Mouse (Mus musculus) limb, embryonic 11.5 days (tissue): ENCODE data around the gene Megf9. TPM values are rescaled to one million over a fixed set of nuclear protein-coding genes. Genes with fewer than 3 reads are reported as not detected.

Source experiments
- ATAC-seq: fragments of 200-750 bp; cut with Nextera tagmentation; 2 replicates; pipeline ENCODE4 v1.8.0; 2017; ENCODE audit warnings: low read depth; ENCODE audit not compliant: insufficient number of reproducible peaks, low FRiP score, low TSS enrichment
- DNase-seq: peaks from one replicate; pipeline ENCODE4 v3.0.0-alpha.2; 2015; ENCODE audit warnings: low spot score
- H3K27ac ChIP-seq: fragments of 300-500 bp; sonication (generic); replicated peaks from 2 replicates; pipeline ENCODE4 v1.5.1; 2014; ENCODE audit warnings: low read depth, mild to moderate bottlenecking, low read length
- H3K27me3 ChIP-seq: fragments of 300-500 bp; sonication (generic); 2 replicates; pipeline ENCODE4 v1.6.1; 2014; ENCODE audit warnings: mild to moderate bottlenecking, low read length, mixed read lengths; ENCODE audit not compliant: control insufficient read depth, insufficient read depth
- H3K36me3 ChIP-seq: fragments of 300-500 bp; sonication (generic); 2 replicates; pipeline ENCODE4 v1.6.1; 2014; ENCODE audit warnings: mild to moderate bottlenecking, low read length, moderate library complexity, mixed read lengths; ENCODE audit not compliant: control insufficient read depth, insufficient read depth
- H3K4me1 ChIP-seq: fragments of 300-500 bp; sonication (generic); 2 replicates; pipeline ENCODE4 v1.6.1; 2014; ENCODE audit warnings: low read length, mixed read lengths; ENCODE audit not compliant: control insufficient read depth, insufficient read depth
- H3K4me2 ChIP-seq: fragments of 300-500 bp; sonication (generic); 2 replicates; pipeline ENCODE4 v1.6.1; 2014; ENCODE audit warnings: low read depth, mild to moderate bottlenecking, moderate library complexity; ENCODE audit not compliant: severe bottlenecking
- H3K4me3 ChIP-seq: fragments of 300-500 bp; sonication (generic); 2 replicates; pipeline ENCODE4 v1.5.1; 2014; ENCODE audit warnings: low read depth, low read length
- H3K9ac ChIP-seq: fragments of 300-500 bp; sonication (generic); 2 replicates; pipeline ENCODE4 v1.6.1; 2014; ENCODE audit warnings: mild to moderate bottlenecking, low read length
- H3K9me3 ChIP-seq: fragments of 300-500 bp; sonication (generic); 2 replicates; pipeline ENCODE4 v1.6.1; 2016; ENCODE audit warnings: low read length; ENCODE audit not compliant: control insufficient read depth
- WGBS: fragments of 180-500 bp; shearing (Covaris S2); extraction: QIAGEN DNeasy Blood & Tissue Kit; methylation state at CpG from one replicate; pipeline ENCODE4 v1.1.7; 2014; 5-methylcytosine and 5-hydroxymethylcytosine counted together
- polyA plus RNA-seq: library from polyadenylated mRNA; unstranded; fragments of >200 nt; fragmentation: Nextera tagmentation; extraction: Ambion mirVana; gene quantifications from 2 replicates; pipeline ENCODE4 v1.2.1, GENCODE M21; 2014

Megf9 gene
- polyA plus RNA-seq, 1 experiment from 2014 or later: 11.6 TPM

- WGBS: 86% methylated on average over 1 of the region's 1 CpGs
- no peaks in the 10 kb centered on the region for H3K4me1 ChIP-seq
- DNase-seq (no peak), ATAC-seq (no peak)
- H3K36me3 ChIP-seq: no peaks in the 10 kb centered on the region
- H3K4me2 ChIP-seq: no peak overlapping the region
- no peaks in the 10 kb centered on the region for H3K27me3 ChIP-seq
- H3K9me3 ChIP-seq: no peaks in the 10 kb centered on the region
- no peak overlapping the region for H3K9ac ChIP-seq
- H3K27ac ChIP-seq: no peak overlapping the region
- H3K4me3 ChIP-seq: no peak overlapping the region
These were observed 85.1 kb downstream of the Megf9 start for GRCm38 (mm10) chr4:70449668-70450067.

GRCm38 (mm10) chr4:70446774-70447173 lies 88.0 kb downstream of the Megf9 start:
- WGBS: 83% methylated on average over 3 of the region's 3 CpGs
- Histone ChIP-seq H3K4me2 (no peak overlapping the region), H3K36me3 (no peaks in the 10 kb centered on the region), H3K4me1 (no peaks in the 10 kb centered on the region), H3K27ac (no peak overlapping the region), H3K4me3 (no peak overlapping the region), H3K9ac (no peak overlapping the region), H3K9me3 (no peaks in the 10 kb centered on the region), H3K27me3 (no peaks in the 10 kb centered on the region)
- DNase-seq (no peak), ATAC-seq (no peak)

- H3K27me3 ChIP-seq: no peaks in the 10 kb centered on the region
- no peaks in the 10 kb centered on the region for H3K36me3 ChIP-seq
- H3K4me2 ChIP-seq: no peak overlapping the region
- DNase-seq (no peak), ATAC-seq (no peak)
- H3K4me3 ChIP-seq: no peak overlapping the region
- H3K9ac ChIP-seq: no peak overlapping the region
- H3K9me3 ChIP-seq: no peaks in the 10 kb centered on the region
- no peak overlapping the region for H3K27ac ChIP-seq
- WGBS: 85% methylated on average over 2 of the region's 2 CpGs
- no peaks in the 10 kb centered on the region for H3K4me1 ChIP-seq
These were observed 114.6 kb downstream of the Megf9 start for GRCm38 (mm10) chr4:70420202-70420601.

- Histone ChIP-seq H3K36me3 (no peaks in the 10 kb centered on the region), H3K4me1 (no peaks in the 10 kb centered on the region), H3K27me3 (no peaks in the 10 kb centered on the region), H3K9me3 (no peaks in the 10 kb centered on the region), H3K4me2 (no peak overlapping the region), H3K27ac (no peak overlapping the region), H3K9ac (no peak overlapping the region), H3K4me3 (no peak overlapping the region)
- DNase-seq: peak; percentile 49
- ATAC-seq: no peak
- WGBS: 24% methylated on average over 2 of the region's 2 CpGs
These were observed 122.7 kb downstream of the Megf9 start for GRCm38 (mm10) chr4:70412126-70412525.

GRCm38 (mm10) chr4:70409994-70410721 lies 124.6 kb downstream of the Megf9 start, which contains the start of gene Cdk5rap2:
Cdk5rap2 (minus strand) TSS chr4:70410443.
- Histone ChIP-seq H3K4me3 (peak within 1 kb of the TSS; percentile 77), H3K9me3 (no peaks in the 10 kb centered on the region), H3K4me1 (no peaks in the 10 kb centered on the region), H3K36me3 (no peaks in the 10 kb centered on the region), H3K9ac (peak within 1 kb of the TSS; percentile 88), H3K27ac (peak within 1 kb of the TSS; percentile 65), H3K27me3 (no peaks in the 10 kb centered on the region), H3K4me2 (peak within 1 kb of the TSS; percentile 59)
- ATAC-seq: peak; percentile 98
- WGBS: under 1% methylated on average over 55 of the region's 55 CpGs
- DNase-seq: peak; percentile 95

- Histone ChIP-seq H3K27ac (no peak overlapping the region), H3K4me3 (peak overlapping the region; percentile 77), H3K9me3 (no peaks in the 10 kb centered on the region), H3K36me3 (no peaks in the 10 kb centered on the region), H3K4me1 (no peaks in the 10 kb centered on the region), H3K4me2 (peak overlapping the region; percentile 59), H3K27me3 (no peaks in the 10 kb centered on the region), H3K9ac (peak overlapping the region; percentile 88)
- ATAC-seq (0 out of 2 replicates have a peak, but pooled peaks have one; percentile 1), DNase-seq (no peak)
- WGBS: 32% methylated on average over 9 of the region's 9 CpGs
These were observed 125.3 kb downstream of the Megf9 start for GRCm38 (mm10) chr4:70409456-70409855.

GRCm38 (mm10) chr4:70402109-70402819 lies 132.5 kb downstream of the Megf9 start:
- Histone ChIP-seq H3K36me3 (0 out of 2 replicates have a peak, but pooled peaks cover 2% of the 10 kb centered on the region), H3K27me3 (no peaks in the 10 kb centered on the region), H3K27ac (no peak overlapping the region), H3K4me1 (no peaks in the 10 kb centered on the region), H3K4me3 (no peak overlapping the region), H3K4me2 (no peak overlapping the region), H3K9ac (no peak overlapping the region), H3K9me3 (no peaks in the 10 kb centered on the region)
- DNase-seq: no peak
- ATAC-seq: no peak
- 84% methylated on average over 9 of the region's 9 CpGs for WGBS

GRCm38 (mm10) chr4:70399476-70399875 lies 135.3 kb downstream of the Megf9 start:
- no peak overlapping the region for H3K9ac ChIP-seq
- H3K4me3 ChIP-seq: no peak overlapping the region
- DNase-seq (no peak), ATAC-seq (no peak)
- no peak overlapping the region for H3K4me2 ChIP-seq
- H3K4me1 ChIP-seq: no peaks in the 10 kb centered on the region
- H3K9me3 ChIP-seq: no peaks in the 10 kb centered on the region
- 83% methylated on average over 5 of the region's 5 CpGs for WGBS
- 0 out of 2 replicates have a peak, but pooled peaks cover 2% of the 10 kb centered on the region for H3K36me3 ChIP-seq
- H3K27ac ChIP-seq: no peak overlapping the region
- H3K27me3 ChIP-seq: no peaks in the 10 kb centered on the region
